Mouse (Mus musculus): Measurements from ENCODE around the gene Bub3.
A peak's percentile ranks its signal among the peaks of the same experiment; 100 is the strongest.

Gene Bub3

GRCm38 (mm10) chr7:131556116-131556515 is 3.9 kb upstream of the Bub3 start:
- no peak for DNase-seq (ENCODE audit: low read depth, low spot score)

- DNase-seq (ENCODE audit: low read depth, low spot score) = no peak
These were observed 3.3 kb upstream of the Bub3 start for GRCm38 (mm10) chr7:131556541-131557271.

GRCm38 (mm10) chr7:131557751-131558150 is 2.3 kb upstream of the Bub3 start:
- DNase-seq (ENCODE audit: low read depth, low spot score) = no peak

GRCm38 (mm10) chr7:131560697-131561042 is 648 bp downstream of the Bub3 start:
- DNase-seq (ENCODE audit: low read depth, low spot score) = no peak

- no peak for DNase-seq (ENCODE audit: low read depth, low spot score)
These were observed 15.2 kb downstream of the Bub3 start for GRCm38 (mm10) chr7:131575246-131575645.

GRCm38 (mm10) chr7:131582178-131582577 is 22.2 kb downstream of the Bub3 start:
- DNase-seq (ENCODE audit: low read depth, low spot score) = no peak

GRCm38 (mm10) chr7:131585551-131585950 is 25.5 kb downstream of the Bub3 start:
- no peak for DNase-seq (ENCODE audit: low read depth, low spot score)

GRCm38 (mm10) chr7:131597779-131598482 is 37.9 kb downstream of the Bub3 start:
- peak; percentile 27 for DNase-seq (ENCODE audit: low read depth, low spot score)

GRCm38 (mm10) chr7:131598483-131598824 is 38.4 kb downstream of the Bub3 start:
- DNase-seq (ENCODE audit: low read depth, low spot score) = peak; percentile 39

- DNase-seq (ENCODE audit: low read depth, low spot score) = no peak
These were observed 42.1 kb downstream of the Bub3 start for GRCm38 (mm10) chr7:131602106-131602505.

- no peak for DNase-seq (ENCODE audit: low read depth, low spot score)
These were observed 43.2 kb downstream of the Bub3 start for GRCm38 (mm10) chr7:131603186-131603585.

GRCm38 (mm10) chr7:131604946-131605345 is 44.9 kb downstream of the Bub3 start:
- no peak for DNase-seq (ENCODE audit: low read depth, low spot score)

- DNase-seq (ENCODE audit: low read depth, low spot score) = no peak
These were observed 45.5 kb downstream of the Bub3 start for GRCm38 (mm10) chr7:131605481-131605880.

- no peak for DNase-seq (ENCODE audit: low read depth, low spot score)
These were observed 48.0 kb downstream of the Bub3 start for GRCm38 (mm10) chr7:131608049-131608448.

- peak; percentile 27 for DNase-seq (ENCODE audit: low read depth, low spot score)
These were observed 49.7 kb downstream of the Bub3 start for GRCm38 (mm10) chr7:131609677-131610076.
